Mouse (Mus musculus): ENCODE measurements at regions not wholly inside any gene's neighbourhood (a gene's known extent, or its start where the extent isn't known, plus 50 kb on each side); places are given as distances from the start of the nearest gene placed in this dataset.

- no peak for DNase-seq (ENCODE audit: extremely low spot score)
Observed at GRCm38 (mm10) chr10:43790780-43791179, 110.8 kb downstream of the Qrsl1 start.

GRCm38 (mm10) chr10:43791525-43792021 lies 110.0 kb downstream of the Qrsl1 start:
- no peak for DNase-seq (ENCODE audit: extremely low spot score)

DNA sequence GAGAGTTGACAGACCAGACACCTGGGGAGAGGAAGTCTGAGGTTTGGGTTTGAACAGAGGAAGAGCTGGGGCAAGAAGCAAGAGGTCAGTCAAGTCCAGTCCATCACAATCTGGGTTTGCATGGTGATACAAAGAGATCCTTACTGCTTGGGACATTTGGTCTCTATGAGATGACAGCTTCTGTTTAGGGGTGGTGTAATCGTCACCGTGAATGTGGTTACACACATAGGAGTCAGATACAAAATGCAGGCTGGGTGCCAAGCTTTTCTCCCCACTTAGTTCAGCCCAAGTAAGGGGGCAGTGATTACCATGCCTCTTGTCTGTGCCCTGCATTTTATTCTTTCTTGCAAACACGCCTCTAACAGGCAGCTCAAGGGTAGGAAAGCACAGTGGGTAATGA lies 108.9 kb downstream of the Qrsl1 start:
- no peak for DNase-seq (ENCODE audit: extremely low spot score)

DNA sequence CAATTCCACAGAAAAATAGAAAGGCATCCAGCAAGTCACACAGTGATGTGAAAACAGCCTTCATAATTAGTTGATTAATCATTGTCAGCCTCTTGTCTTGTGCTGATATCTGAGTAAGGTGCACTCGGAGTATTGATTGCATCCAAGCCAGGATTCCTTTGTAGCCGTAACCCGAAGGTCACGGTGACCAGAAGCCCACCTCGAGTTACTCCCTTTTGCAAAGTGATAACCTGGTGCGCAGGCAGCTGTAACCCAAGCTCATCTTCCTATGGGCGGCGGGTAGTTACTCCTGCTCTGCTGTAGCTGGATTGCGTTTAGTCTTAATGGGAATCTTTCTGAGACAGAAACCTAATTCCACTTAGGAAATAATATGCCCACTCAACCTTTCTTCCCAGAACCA lies 107.0 kb downstream of the Qrsl1 start:
- no peak for DNase-seq (ENCODE audit: extremely low spot score)

GRCm38 (mm10) chr10:43800077-43800476 lies 101.5 kb downstream of the Qrsl1 start:
- DNase-seq (ENCODE audit: extremely low spot score), result no peak

DNA sequence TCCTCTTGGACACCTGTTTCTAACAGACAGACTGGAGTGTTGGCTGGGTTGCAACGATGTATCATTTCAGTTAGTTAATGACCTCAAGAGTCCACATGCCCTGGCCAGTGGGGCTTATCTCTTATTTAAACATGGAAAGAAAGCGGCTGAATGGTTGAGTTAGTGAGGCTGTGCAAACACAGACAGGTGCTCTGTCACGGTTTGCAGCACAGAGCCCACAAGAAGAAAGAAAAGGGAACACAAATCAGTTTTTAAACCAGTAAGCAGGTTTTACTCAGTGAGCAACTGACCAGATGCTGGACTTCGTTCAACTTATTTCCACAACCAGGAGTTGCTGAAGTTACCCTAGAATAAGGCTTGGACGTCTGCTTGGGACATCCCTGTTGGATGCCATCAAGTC lies 86.3 kb downstream of the Qrsl1 start:
- no peak for DNase-seq (ENCODE audit: extremely low spot score)

GRCm38 (mm10) chr10:43817522-43818198 lies 83.9 kb downstream of the Qrsl1 start:
- DNase-seq (ENCODE audit: extremely low spot score), result no peak

DNA sequence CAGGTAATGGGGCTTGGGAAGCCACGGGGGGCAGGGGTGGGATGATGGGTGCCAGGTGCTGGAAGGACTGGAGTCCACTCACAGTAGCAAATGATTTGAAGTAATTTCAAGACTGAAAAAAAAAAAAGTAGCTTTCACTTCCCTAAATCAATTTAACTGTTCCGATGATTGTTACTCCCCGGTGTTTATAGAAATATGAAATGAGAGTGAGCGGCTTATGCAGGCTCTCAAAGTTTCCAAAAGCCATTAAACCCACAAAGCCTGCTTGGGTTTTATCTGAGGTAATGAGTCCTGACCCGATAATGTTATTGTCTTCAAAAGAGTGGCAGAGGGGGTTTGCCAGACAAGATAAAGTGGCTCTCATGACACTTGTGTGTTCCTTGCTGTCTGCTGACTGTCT lies 82.9 kb downstream of the Qrsl1 start:
- no peak for DNase-seq (ENCODE audit: extremely low spot score)

- DNase-seq (ENCODE audit: extremely low spot score), result no peak
Observed at GRCm38 (mm10) chr10:43819434-43819833, 82.1 kb downstream of the Qrsl1 start.

- no peak for DNase-seq (ENCODE audit: extremely low spot score)
Observed at GRCm38 (mm10) chr10:43822615-43823014, 78.9 kb downstream of the Qrsl1 start.

- no peak for DNase-seq (ENCODE audit: extremely low spot score)
Observed at GRCm38 (mm10) chr10:43824009-43824408, 77.5 kb downstream of the Qrsl1 start.

All from embryo, embryonic 9.5 days (tissue).